Mouse (Mus musculus) intestine, postnatal 0 days (tissue): Measurements from ENCODE around the gene Mgp. TPM values are rescaled to one million over a fixed set of nuclear protein-coding genes. Genes with fewer than 3 reads are reported as not detected.

Experiments
- ATAC-seq: fragments of 200-750 bp; cut with Nextera tagmentation; 2 replicates; pipeline ENCODE4 v1.8.0; 2017; ENCODE audit warnings: mild to moderate bottlenecking, moderate TSS enrichment, moderate library complexity
- H3K27ac ChIP-seq: fragments of 300-500 bp; sonication (generic); 2 replicates; pipeline ENCODE4 v1.5.1; 2014; ENCODE audit warnings: mild to moderate bottlenecking, low read depth, low read length, moderate library complexity
- H3K27me3 ChIP-seq: fragments of 300-500 bp; sonication (generic); replicated peaks from 2 replicates; pipeline ENCODE4 v1.6.1; 2014; ENCODE audit warnings: low read length, mixed read lengths; ENCODE audit not compliant: control insufficient read depth, insufficient read depth
- H3K36me3 ChIP-seq: fragments of 300-500 bp; sonication (generic); 2 replicates; pipeline ENCODE4 v1.6.1; 2014; ENCODE audit warnings: mild to moderate bottlenecking, moderate library complexity; ENCODE audit not compliant: control insufficient read depth, insufficient read depth
- H3K4me1 ChIP-seq: fragments of 300-500 bp; sonication (generic); replicated peaks from 2 replicates; pipeline ENCODE4 v1.6.1; 2014; ENCODE audit warnings: antibody characterized with exemption, low read length, mixed read lengths; ENCODE audit not compliant: control insufficient read depth, insufficient read depth
- H3K4me2 ChIP-seq: fragments of 300-500 bp; sonication (generic); replicated peaks from 2 replicates; pipeline ENCODE4 v1.6.1; 2014; ENCODE audit warnings: low read depth, mild to moderate bottlenecking, moderate library complexity
- H3K4me3 ChIP-seq: fragments of 300-500 bp; sonication (generic); 2 replicates; pipeline ENCODE4 v1.5.1; 2014; ENCODE audit warnings: low read depth, low read length
- H3K9ac ChIP-seq: fragments of 300-500 bp; sonication (generic); 2 replicates; pipeline ENCODE4 v1.6.1; 2014; ENCODE audit warnings: mild to moderate bottlenecking, low read depth, low read length
- H3K9me3 ChIP-seq: fragments of 300-500 bp; sonication (generic); 2 replicates; pipeline ENCODE4 v1.6.1; 2016; ENCODE audit warnings: mixed run types; ENCODE audit not compliant: control insufficient read depth
- CTCF ChIP-seq: sonication (generic); IDR thresholded peaks from 2 replicates; pipeline ENCODE4 v1.5.1; 2016; ENCODE audit warnings: low read depth, mild to moderate bottlenecking, control low read depth, antibody characterized with exemption, moderate library complexity
- WGBS: fragments of 180-500 bp; shearing (Covaris S2); extraction: QIAGEN DNeasy Blood & Tissue Kit; methylation state at CpG from one replicate; pipeline ENCODE4 v1.1.7; 2014; 5-methylcytosine and 5-hydroxymethylcytosine counted together
- polyA plus RNA-seq: library from polyadenylated mRNA; unstranded; fragments of >200 nt; fragmentation: Nextera tagmentation; extraction: Ambion mirVana; gene quantifications from 2 replicates; pipeline ENCODE4 v1.2.1, GENCODE M21; 2015

The Mgp gene
- polyA plus RNA-seq, 1 experiment from 2014 or later = 74.8 TPM

GRCm38 (mm10) chr6:136901010-136901409 lies 25.4 kb upstream of the Mgp start:
- H3K4me3 ChIP-seq = no peak overlapping the region
- H3K27me3 ChIP-seq = no peaks in the 10 kb centered on the region
- H3K27ac ChIP-seq = no peak overlapping the region
- H3K4me1 ChIP-seq = no peaks in the 10 kb centered on the region
- WGBS = 71% methylated on average over 2 of the region's 2 CpGs
- no peak for TF ChIP-seq CTCF
- no peak overlapping the region for H3K9ac ChIP-seq
- ATAC-seq = no peak
- no peak overlapping the region for H3K4me2 ChIP-seq
- H3K9me3 ChIP-seq = no peaks in the 10 kb centered on the region
- no peaks in the 10 kb centered on the region for H3K36me3 ChIP-seq

GRCm38 (mm10) chr6:136900369-136901009 lies 24.9 kb upstream of the Mgp start:
- Histone ChIP-seq H3K27me3 (no peaks in the 10 kb centered on the region), H3K27ac (no peak overlapping the region), H3K9ac (no peak overlapping the region), H3K4me1 (no peaks in the 10 kb centered on the region), H3K36me3 (no peaks in the 10 kb centered on the region), H3K4me2 (no peak overlapping the region), H3K9me3 (no peaks in the 10 kb centered on the region), H3K4me3 (no peak overlapping the region)
- no peak for TF ChIP-seq CTCF
- 24% methylated on average over 4 of the region's 4 CpGs for WGBS
- no peak for ATAC-seq

- Histone ChIP-seq H3K27ac (no peak overlapping the region), H3K9me3 (no peaks in the 10 kb centered on the region), H3K4me1 (no peaks in the 10 kb centered on the region), H3K4me2 (no peak overlapping the region), H3K27me3 (no peaks in the 10 kb centered on the region), H3K36me3 (no peaks in the 10 kb centered on the region), H3K9ac (no peak overlapping the region), H3K4me3 (no peak overlapping the region)
- WGBS = 76% methylated on average over 2 of the region's 2 CpGs
- no peak for TF ChIP-seq CTCF
- ATAC-seq = no peak
Observed at GRCm38 (mm10) chr6:136898954-136899353, 23.3 kb upstream of the Mgp start.

GRCm38 (mm10) chr6:136898222-136898621 lies 22.6 kb upstream of the Mgp start:
- Histone ChIP-seq H3K9ac (no peak overlapping the region), H3K4me1 (no peaks in the 10 kb centered on the region), H3K27me3 (no peaks in the 10 kb centered on the region), H3K27ac (no peak overlapping the region), H3K4me3 (no peak overlapping the region), H3K9me3 (no peaks in the 10 kb centered on the region), H3K36me3 (no peaks in the 10 kb centered on the region), H3K4me2 (no peak overlapping the region)
- 44% methylated on average over 4 of the region's 4 CpGs for WGBS
- no peak for TF ChIP-seq CTCF
- ATAC-seq = no peak

- WGBS = 70% methylated on average over 4 of the region's 4 CpGs
- Histone ChIP-seq H3K27me3 (no peaks in the 10 kb centered on the region), H3K4me2 (no peak overlapping the region), H3K4me3 (no peak overlapping the region), H3K9me3 (no peaks in the 10 kb centered on the region), H3K27ac (no peak overlapping the region), H3K4me1 (no peaks in the 10 kb centered on the region), H3K9ac (no peak overlapping the region), H3K36me3 (no peaks in the 10 kb centered on the region)
- no peak for TF ChIP-seq CTCF
- ATAC-seq = no peak
Observed at GRCm38 (mm10) chr6:136897789-136898188, 22.2 kb upstream of the Mgp start.

GRCm38 (mm10) chr6:136894532-136895339 lies 19.1 kb upstream of the Mgp start:
- ATAC-seq = no peak
- no peaks in the 10 kb centered on the region for H3K4me1 ChIP-seq
- no peak overlapping the region for H3K9ac ChIP-seq
- no peak overlapping the region for H3K4me2 ChIP-seq
- no peaks in the 10 kb centered on the region for H3K9me3 ChIP-seq
- H3K27ac ChIP-seq = no peak overlapping the region
- WGBS = 31% methylated on average over 15 of the region's 15 CpGs
- H3K27me3 ChIP-seq = no peaks in the 10 kb centered on the region
- H3K4me3 ChIP-seq = no peak overlapping the region
- TF ChIP-seq CTCF = no peak
- no peaks in the 10 kb centered on the region for H3K36me3 ChIP-seq
